Mouse (Mus musculus) kidney, adult 9 months (tissue): ENCODE data around the gene Cfap69.
"Not testable (repeated sequence)": the region's sequence is repeated elsewhere in the genome, so short reads cannot be mapped to it uniquely, and the experiment has no call there.

Source experiments
- DNase-seq: peaks from one replicate; pipeline ENCODE4 v3.0.0; 2022

The Cfap69 gene

GRCm38 (mm10) chr5:5663655-5664370 lies at the start of gene Cfap69:
Cfap69 (minus strand) TSS chr5:5664239.
- DNase-seq: peak; percentile 70

- no peak for DNase-seq
These were observed 47.0 kb upstream of the Cfap69 start for GRCm38 (mm10) chr5:5711032-5711431.

- no peak for DNase-seq
These were observed 43.6 kb upstream of the Cfap69 start for GRCm38 (mm10) chr5:5707341-5708278.

- DNase-seq: peak; percentile 38
These were observed 41.0 kb upstream of the Cfap69 start for GRCm38 (mm10) chr5:5705019-5705418.

GRCm38 (mm10) chr5:5700386-5700785 lies 36.3 kb upstream of the Cfap69 start:
- DNase-seq: no peak

- no peak for DNase-seq
These were observed 34.8 kb upstream of the Cfap69 start for GRCm38 (mm10) chr5:5698830-5699229.

GRCm38 (mm10) chr5:5695401-5695942 lies 31.4 kb upstream of the Cfap69 start:
- DNase-seq: no peak

- DNase-seq: peak; percentile 79
These were observed 30.1 kb upstream of the Cfap69 start, which contains the start of gene Steap2 for GRCm38 (mm10) chr5:5693956-5694653. Steap2 (minus strand) TSS chr5:5694578.

- DNase-seq: peak; percentile 23
These were observed 29.5 kb upstream of the Cfap69 start for GRCm38 (mm10) chr5:5693541-5693955.

GRCm38 (mm10) chr5:5692167-5692738 lies 28.2 kb upstream of the Cfap69 start:
- no peak for DNase-seq

GRCm38 (mm10) chr5:5688945-5689540 lies 25.0 kb upstream of the Cfap69 start:
- DNase-seq: peak; percentile 58

- peak; percentile 27 for DNase-seq
These were observed 24.2 kb upstream of the Cfap69 start for GRCm38 (mm10) chr5:5688228-5688627.

GRCm38 (mm10) chr5:5686973-5687372 lies 22.9 kb upstream of the Cfap69 start:
- DNase-seq: no peak

GRCm38 (mm10) chr5:5684946-5685345 lies 20.9 kb upstream of the Cfap69 start:
- not testable (repeated sequence) for DNase-seq

GRCm38 (mm10) chr5:5683292-5683691 lies 19.3 kb upstream of the Cfap69 start:
- DNase-seq: no peak

- DNase-seq: no peak
These were observed 15.4 kb upstream of the Cfap69 start for GRCm38 (mm10) chr5:5679459-5679858.

GRCm38 (mm10) chr5:5676082-5676481 lies 12.0 kb upstream of the Cfap69 start:
- no peak for DNase-seq

GRCm38 (mm10) chr5:5668920-5669319 lies 4.9 kb upstream of the Cfap69 start:
- no peak for DNase-seq

GRCm38 (mm10) chr5:5664371-5664926 lies 410 bp upstream of the Cfap69 start:
- DNase-seq: no peak

GRCm38 (mm10) chr5:5663057-5663456 lies 982 bp downstream of the Cfap69 start:
- no peak for DNase-seq

GRCm38 (mm10) chr5:5658680-5659079 lies 5.4 kb downstream of the Cfap69 start:
- DNase-seq: no peak

GRCm38 (mm10) chr5:5657932-5658331 lies 6.1 kb downstream of the Cfap69 start:
- DNase-seq: no peak
